Mouse (Mus musculus): ENCODE data around the gene BC029722. TPM values are rescaled to one million over a fixed set of nuclear protein-coding genes. Genes with fewer than 3 reads are reported as not detected.

The BC029722 gene
- total and polyA plus RNA-seq, 2 experiments = 5.5 to 23.7 TPM

GRCm38 (mm10) chr2:155852536-155852935 is 33.3 kb upstream of the BC029722 start:
- TF ChIP-seq POLR2A (IDR thresholded peaks at IDR 0.05; ENCODE audit: extremely low read depth, insufficient read depth, low read length) = no peak
- H3K9ac ChIP-seq (ENCODE audit: low read depth, low read length) = no peak overlapping the region
- no peak for DNase-seq (ENCODE audit: extremely low read depth, low read depth, low spot score)
- no peaks in the 10 kb centered on the region for H3K4me1 ChIP-seq (ENCODE audit: control insufficient read depth, insufficient read depth, low read length)
- H3K27ac ChIP-seq (replicated peaks; ENCODE audit: insufficient read depth, low read depth, low read length) = no peak overlapping the region
- no peaks in the 10 kb centered on the region for H3K27me3 ChIP-seq (ENCODE audit: control insufficient read depth, insufficient read depth, low read length)
- peaks cover 13% of the 10 kb centered on the region; the same call in 1 of the 2 replicates for H3K36me3 ChIP-seq (ENCODE audit: control insufficient read depth, insufficient read depth, low read length)
- H3K79me2 ChIP-seq (ENCODE audit: control insufficient read depth, insufficient read depth, low read length) = no peaks in the 10 kb centered on the region
- H3K4me3 ChIP-seq (ENCODE audit: insufficient read depth, low read depth, low read length) = no peak overlapping the region
- 89% methylated on average over 5 of the region's 5 CpGs for WGBS

- Histone ChIP-seq H3K79me2 (ENCODE audit: control insufficient read depth, insufficient read depth, low read length) (no peaks in the 10 kb centered on the region), H3K9ac (ENCODE audit: low read depth, low read length) (no peak overlapping the region), H3K27me3 (ENCODE audit: control insufficient read depth, insufficient read depth, low read length) (no peaks in the 10 kb centered on the region), H3K27ac (replicated peaks; ENCODE audit: insufficient read depth, low read depth, low read length) (no peak overlapping the region), H3K4me1 (ENCODE audit: control insufficient read depth, insufficient read depth, low read length) (no peaks in the 10 kb centered on the region), H3K36me3 (ENCODE audit: control insufficient read depth, insufficient read depth, low read length) (peaks cover 14% of the 10 kb centered on the region; the same call in 1 of the 2 replicates), H3K4me3 (ENCODE audit: insufficient read depth, low read depth, low read length) (no peak overlapping the region)
- 87% methylated on average over 7 of the region's 7 CpGs for WGBS
- no peak for DNase-seq (ENCODE audit: extremely low read depth, low read depth, low spot score)
- TF ChIP-seq POLR2A (IDR thresholded peaks at IDR 0.05; ENCODE audit: extremely low read depth, insufficient read depth, low read length) (no peak), CTCF (IDR thresholded peaks at IDR 0.05; ENCODE audit: low read depth, low read length) (no peak)
Measured at GRCm38 (mm10) chr2:155850120-155850519, 30.9 kb upstream of the BC029722 start.

- Histone ChIP-seq H3K4me3 (ENCODE audit: insufficient read depth, low read depth, low read length) (no peak overlapping the region), H3K27ac (replicated peaks; ENCODE audit: insufficient read depth, low read depth, low read length) (no peak overlapping the region), H3K36me3 (ENCODE audit: control insufficient read depth, insufficient read depth, low read length) (peaks cover 14% of the 10 kb centered on the region; the same call in 1 of the 2 replicates), H3K4me1 (ENCODE audit: control insufficient read depth, insufficient read depth, low read length) (no peaks in the 10 kb centered on the region), H3K79me2 (ENCODE audit: control insufficient read depth, insufficient read depth, low read length) (no peaks in the 10 kb centered on the region), H3K9ac (ENCODE audit: low read depth, low read length) (no peak overlapping the region), H3K27me3 (ENCODE audit: control insufficient read depth, insufficient read depth, low read length) (no peaks in the 10 kb centered on the region)
- TF ChIP-seq CTCF (IDR thresholded peaks at IDR 0.05; ENCODE audit: low read depth, low read length) (no peak), POLR2A (IDR thresholded peaks at IDR 0.05; ENCODE audit: extremely low read depth, insufficient read depth, low read length) (no peak)
- DNase-seq (ENCODE audit: extremely low read depth, low read depth, low spot score) = no peak
- 78% methylated on average over 7 of the region's 7 CpGs for WGBS
Measured at GRCm38 (mm10) chr2:155849464-155849863, 30.2 kb upstream of the BC029722 start.

- WGBS = 32% methylated on average over 6 of the region's 6 CpGs
- peak; percentile 86 for TF ChIP-seq CTCF (IDR thresholded peaks at IDR 0.05; ENCODE audit: low read depth, low read length)
- TF ChIP-seq POLR2A (IDR thresholded peaks at IDR 0.05; ENCODE audit: extremely low read depth, insufficient read depth, low read length) = no peak
- Histone ChIP-seq H3K9ac (ENCODE audit: low read depth, low read length) (no peak overlapping the region), H3K36me3 (ENCODE audit: control insufficient read depth, insufficient read depth, low read length) (peaks cover 14% of the 10 kb centered on the region; the same call in 1 of the 2 replicates), H3K27me3 (ENCODE audit: control insufficient read depth, insufficient read depth, low read length) (no peaks in the 10 kb centered on the region), H3K4me1 (ENCODE audit: control insufficient read depth, insufficient read depth, low read length) (no peaks in the 10 kb centered on the region), H3K79me2 (ENCODE audit: control insufficient read depth, insufficient read depth, low read length) (no peaks in the 10 kb centered on the region), H3K27ac (replicated peaks; ENCODE audit: insufficient read depth, low read depth, low read length) (no peak overlapping the region), H3K4me3 (ENCODE audit: insufficient read depth, low read depth, low read length) (no peak overlapping the region)
- peak; percentile 66 for DNase-seq (ENCODE audit: extremely low read depth, low read depth, low spot score)
Measured at GRCm38 (mm10) chr2:155848291-155848690, 29.1 kb upstream of the BC029722 start.

- Histone ChIP-seq H3K4me1 (ENCODE audit: control insufficient read depth, insufficient read depth, low read length) (no peaks in the 10 kb centered on the region), H3K4me3 (ENCODE audit: insufficient read depth, low read depth, low read length) (no peak overlapping the region), H3K27me3 (ENCODE audit: control insufficient read depth, insufficient read depth, low read length) (no peaks in the 10 kb centered on the region), H3K27ac (replicated peaks; ENCODE audit: insufficient read depth, low read depth, low read length) (no peak overlapping the region), H3K79me2 (ENCODE audit: control insufficient read depth, insufficient read depth, low read length) (no peaks in the 10 kb centered on the region), H3K9ac (ENCODE audit: low read depth, low read length) (no peak overlapping the region), H3K36me3 (ENCODE audit: control insufficient read depth, insufficient read depth, low read length) (peaks cover 14% of the 10 kb centered on the region; the same call in 1 of the 2 replicates)
- no peak for DNase-seq (ENCODE audit: extremely low read depth, low read depth, low spot score)
- 89% methylated on average over 8 of the region's 8 CpGs for WGBS
- no peak for TF ChIP-seq POLR2A (IDR thresholded peaks at IDR 0.05; ENCODE audit: extremely low read depth, insufficient read depth, low read length)
- no peak for TF ChIP-seq CTCF (IDR thresholded peaks at IDR 0.05; ENCODE audit: low read depth, low read length)
Measured at GRCm38 (mm10) chr2:155846930-155847329, 27.7 kb upstream of the BC029722 start.

GRCm38 (mm10) chr2:155838961-155839360 is 19.7 kb upstream of the BC029722 start:
- Histone ChIP-seq H3K4me3 (ENCODE audit: insufficient read depth, low read depth, low read length) (no peak overlapping the region), H3K36me3 (ENCODE audit: control insufficient read depth, insufficient read depth, low read length) (no peaks in the 10 kb centered on the region), H3K27me3 (ENCODE audit: control insufficient read depth, insufficient read depth, low read length) (no peaks in the 10 kb centered on the region), H3K79me2 (ENCODE audit: control insufficient read depth, insufficient read depth, low read length) (no peaks in the 10 kb centered on the region), H3K27ac (replicated peaks; ENCODE audit: insufficient read depth, low read depth, low read length) (no peak overlapping the region), H3K4me1 (ENCODE audit: control insufficient read depth, insufficient read depth, low read length) (no peaks in the 10 kb centered on the region), H3K9ac (ENCODE audit: low read depth, low read length) (no peak overlapping the region)
- no peak for TF ChIP-seq CTCF (IDR thresholded peaks at IDR 0.05; ENCODE audit: low read depth, low read length)
- TF ChIP-seq POLR2A (IDR thresholded peaks at IDR 0.05; ENCODE audit: extremely low read depth, insufficient read depth, low read length) = no peak
- WGBS = 89% methylated on average over 4 of the region's 4 CpGs
- DNase-seq (ENCODE audit: extremely low read depth, low read depth, low spot score) = no peak

All from liver, adult 2 months (tissue).